Mouse (Mus musculus) right cerebral cortex, postnatal 36 days (tissue): ENCODE results near the gene Susd1.

ENCODE experiments used
- DNase-seq, 2 experiments: peaks; one replicate each; pipeline ENCODE4 v3.0.0; 2022; ENCODE audit warnings: low spot score in 2 of 2, mixed read lengths in 1 of 2

Gene Susd1

DNA sequence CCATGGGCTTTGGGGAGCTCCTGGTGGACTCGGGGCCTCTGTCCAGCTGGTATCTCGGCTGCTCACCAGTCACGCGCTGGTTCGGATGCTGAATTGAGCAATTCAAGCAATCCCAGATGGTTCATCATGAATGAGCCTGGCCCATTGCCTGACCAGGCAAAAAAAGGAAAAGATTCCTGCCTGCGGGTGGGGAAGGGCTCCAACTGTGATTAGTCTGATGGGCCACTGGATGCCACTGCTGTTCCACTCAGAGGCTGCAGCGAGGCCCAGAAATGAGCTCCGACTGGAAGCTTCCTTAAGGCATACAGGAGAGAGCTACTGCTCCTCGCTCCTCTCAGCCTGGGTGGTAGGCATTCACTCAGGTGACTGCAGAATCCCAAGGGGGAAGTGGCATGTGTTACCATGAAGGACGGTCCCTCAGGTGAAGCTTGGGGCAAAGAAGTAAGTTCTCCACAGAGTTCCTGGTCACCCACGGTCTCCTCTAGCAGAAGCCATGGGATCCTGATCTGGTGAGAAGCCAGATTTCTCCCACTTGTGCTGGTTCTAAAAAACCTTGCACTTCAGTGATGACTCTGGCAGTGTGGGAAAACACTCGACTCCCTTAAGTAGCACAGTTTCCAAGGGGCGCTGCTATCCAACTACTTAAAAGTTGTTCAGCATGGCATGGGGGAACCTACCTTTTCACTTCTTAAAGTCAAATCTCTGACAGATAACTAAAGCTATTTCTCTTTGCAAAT lies 57.3 kb downstream of the Susd1 start:
- peak; percentile 67 to 83 for DNase-seq

DNA sequence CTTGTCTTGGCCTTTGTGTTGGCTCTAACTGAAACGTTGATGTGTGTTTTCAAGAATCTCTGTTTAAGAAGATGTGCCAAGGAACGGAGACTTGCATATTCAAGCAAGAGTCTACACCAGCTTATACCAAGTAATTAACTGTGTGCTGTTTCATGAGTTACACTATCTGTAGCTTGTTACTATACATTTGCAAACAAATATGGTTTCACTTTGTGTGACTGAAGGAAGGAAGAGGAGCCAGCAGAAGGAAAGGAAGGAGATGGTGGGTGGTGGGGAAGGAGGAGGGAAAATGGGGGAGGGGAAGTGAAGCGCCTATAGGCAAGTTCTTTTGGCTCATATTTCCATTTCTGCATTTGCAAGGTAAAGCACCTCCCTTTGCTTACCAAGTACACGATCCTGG lies 58.0 kb downstream of the Susd1 start:
- no peak for DNase-seq

DNA sequence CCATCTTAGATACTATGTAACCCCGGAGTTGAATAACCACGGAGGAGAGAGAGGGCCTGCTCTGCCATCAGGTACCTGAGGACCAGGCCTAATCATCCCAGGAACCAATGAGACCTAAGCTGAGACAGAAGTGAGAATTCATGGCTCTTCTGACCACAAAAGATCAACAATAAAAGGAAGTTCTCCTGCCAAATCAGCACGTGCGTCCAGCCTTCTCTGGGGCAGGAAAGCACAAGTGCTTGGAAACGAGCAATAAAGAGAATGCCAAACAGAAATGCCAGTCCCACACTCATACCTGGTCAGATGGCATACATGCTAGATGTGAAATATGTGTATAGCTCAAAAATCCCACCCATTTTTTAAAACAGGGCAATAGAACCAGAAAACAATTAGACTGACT lies 58.6 kb downstream of the Susd1 start:
- no peak for DNase-seq

DNA sequence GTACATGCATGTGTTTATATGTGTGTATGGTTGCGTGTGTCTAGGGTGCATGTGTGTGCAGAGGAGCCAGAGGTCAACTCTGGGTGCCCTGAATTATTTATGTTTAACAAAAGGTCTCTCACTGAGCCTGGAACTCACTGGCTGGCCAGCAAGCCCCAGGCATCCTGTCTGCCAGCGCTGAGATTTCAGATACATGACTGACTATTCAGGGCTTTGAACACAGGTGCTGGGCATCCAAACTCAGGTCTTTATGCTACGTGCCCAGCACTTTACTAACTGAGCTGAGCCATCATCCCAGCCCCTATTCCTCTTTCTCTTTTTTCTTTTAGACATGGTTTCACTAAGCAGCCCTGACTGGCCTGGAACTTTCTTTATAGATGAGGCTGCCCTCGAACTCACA lies 59.8 kb downstream of the Susd1 start:
- DNase-seq = no peak

DNA sequence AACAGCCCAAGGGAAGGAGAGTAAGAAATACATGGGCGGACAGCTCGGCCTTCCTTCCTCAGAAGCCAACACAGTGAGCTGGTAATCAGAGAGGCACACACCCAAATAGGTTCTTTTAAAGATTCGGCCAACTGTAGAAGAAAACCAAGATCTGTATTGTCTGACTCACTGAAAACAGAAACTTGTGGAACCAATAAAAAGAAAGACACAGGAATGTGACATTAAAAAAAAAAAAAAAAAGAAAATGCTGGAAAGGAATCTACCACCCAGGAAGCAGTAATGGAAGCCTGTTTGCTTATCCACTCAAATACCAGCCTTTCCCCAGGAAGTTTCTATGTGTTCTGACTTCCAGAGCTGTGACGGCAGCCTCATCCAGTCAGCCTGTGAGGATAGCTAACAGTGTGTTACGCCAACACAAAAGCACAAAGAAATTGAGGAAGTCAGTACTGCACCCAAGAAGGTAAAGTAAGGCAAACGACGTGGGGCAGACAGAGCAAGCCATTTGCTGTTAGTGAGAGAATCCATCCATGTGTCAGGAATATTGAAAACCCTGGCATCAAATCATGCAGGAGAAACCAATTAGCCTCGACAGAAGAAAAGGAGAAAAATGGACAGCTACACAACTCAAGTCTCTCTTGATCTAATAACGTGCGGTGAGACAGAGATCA lies 64.0 kb downstream of the Susd1 start:
- DNase-seq = no peak

DNA sequence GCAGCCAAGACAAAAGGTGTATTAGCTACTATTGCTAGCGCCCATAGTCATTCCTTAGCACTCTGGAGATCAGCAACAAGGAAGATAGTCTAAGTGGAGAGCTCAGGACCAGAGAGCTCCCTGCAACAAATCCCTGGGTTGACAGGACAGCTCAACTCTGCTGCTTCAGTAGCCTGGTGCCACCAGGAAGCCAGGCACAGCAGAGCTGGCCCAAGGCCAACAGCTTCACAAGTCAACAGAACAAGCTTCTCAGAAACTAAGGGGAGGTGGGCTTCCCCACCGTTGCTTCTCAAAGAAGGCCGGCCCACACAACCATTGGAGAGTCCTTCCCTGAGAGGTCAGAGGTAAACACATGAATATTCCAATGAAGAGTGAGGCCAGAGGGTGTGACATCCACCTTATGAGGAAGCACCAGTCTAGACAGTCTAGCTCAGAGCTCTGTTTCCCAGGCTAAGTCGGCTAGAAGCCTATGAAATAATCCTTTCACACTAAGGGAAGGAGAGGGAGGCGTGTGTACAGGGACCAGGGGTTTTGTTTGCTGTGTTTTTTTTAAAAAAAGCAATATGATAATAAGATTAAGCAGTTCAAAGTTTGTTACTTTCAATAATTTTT lies 65.8 kb downstream of the Susd1 start:
- no peak for DNase-seq

DNA sequence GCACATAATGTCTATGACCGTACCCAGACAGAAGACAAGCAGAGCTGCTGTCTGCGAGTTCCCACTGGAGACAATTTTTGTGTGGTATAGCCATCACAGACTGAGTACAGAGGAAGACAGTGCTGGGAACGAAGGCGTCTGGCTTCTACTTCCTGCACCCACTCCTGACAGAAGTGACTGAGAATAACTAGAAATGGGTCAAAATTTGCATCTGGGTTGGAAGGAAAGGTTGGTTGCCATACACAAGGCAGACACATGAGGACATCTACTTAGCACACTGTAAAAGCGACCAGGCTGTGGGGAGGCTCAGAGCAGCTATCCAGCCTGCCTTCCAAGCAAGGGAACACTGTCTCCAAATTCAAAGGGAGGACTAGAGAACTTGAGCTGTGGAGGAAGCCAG lies 66.5 kb downstream of the Susd1 start:
- DNase-seq = peak; percentile 45 to 82

DNA sequence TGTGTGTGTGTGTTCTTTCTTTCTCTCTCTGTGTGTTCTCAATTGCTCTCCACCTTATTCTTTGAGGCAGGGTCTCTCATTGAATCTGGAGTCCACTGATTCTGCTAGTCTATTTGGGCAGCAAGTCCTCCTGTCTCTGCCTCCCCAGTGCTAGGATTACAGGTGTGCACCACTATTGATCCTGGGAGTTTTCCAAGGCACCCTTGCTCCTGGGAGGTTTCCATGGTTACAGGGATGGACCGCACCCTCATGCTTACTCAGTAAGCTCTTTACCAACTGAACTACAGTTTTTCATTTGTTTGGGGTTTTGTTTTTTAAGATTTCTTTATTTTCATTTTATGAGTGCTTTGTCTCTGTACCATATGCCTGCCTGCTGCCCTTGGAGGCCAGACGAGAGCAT lies 68.5 kb downstream of the Susd1 start:
- DNase-seq = no peak

DNA sequence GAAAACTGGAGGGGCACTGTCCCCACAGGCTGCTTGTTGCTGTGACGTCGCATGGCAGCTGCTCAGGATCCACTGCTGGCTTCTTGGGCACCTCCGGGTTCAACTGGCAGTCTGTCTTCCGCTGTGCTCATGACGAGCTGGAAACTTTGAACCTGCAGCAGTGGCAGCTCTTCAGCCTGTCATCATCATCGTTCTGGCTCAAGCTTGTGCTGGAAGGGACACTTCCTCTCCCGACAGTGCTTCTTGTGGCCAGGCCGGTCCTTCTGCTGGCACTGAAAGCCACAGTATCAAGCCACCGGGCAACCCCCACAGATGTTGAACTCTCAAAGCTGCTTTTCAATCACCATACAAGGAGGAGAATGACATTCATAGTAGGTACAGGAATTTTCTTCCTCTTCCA lies 70.3 kb downstream of the Susd1 start:
- DNase-seq = no peak

DNA sequence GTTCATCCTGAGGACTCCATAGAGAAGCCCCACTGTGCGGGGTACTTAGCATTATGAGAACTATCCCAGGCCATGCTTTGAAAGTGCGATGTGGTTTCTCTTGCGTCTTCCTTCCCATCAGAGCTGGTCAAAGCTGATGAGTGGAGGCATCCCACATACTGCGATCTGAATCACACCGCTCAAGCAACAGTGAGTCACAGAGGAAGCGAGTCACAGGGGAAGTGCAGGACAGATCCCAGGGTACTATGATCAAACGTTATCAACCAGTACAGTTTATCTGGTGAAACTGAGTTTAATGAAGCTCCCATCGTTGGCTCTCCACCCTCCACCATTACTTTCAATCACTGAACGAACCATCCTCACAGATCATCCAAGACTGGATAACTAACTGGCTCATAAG lies 72.2 kb downstream of the Susd1 start:
- DNase-seq = no peak

DNA sequence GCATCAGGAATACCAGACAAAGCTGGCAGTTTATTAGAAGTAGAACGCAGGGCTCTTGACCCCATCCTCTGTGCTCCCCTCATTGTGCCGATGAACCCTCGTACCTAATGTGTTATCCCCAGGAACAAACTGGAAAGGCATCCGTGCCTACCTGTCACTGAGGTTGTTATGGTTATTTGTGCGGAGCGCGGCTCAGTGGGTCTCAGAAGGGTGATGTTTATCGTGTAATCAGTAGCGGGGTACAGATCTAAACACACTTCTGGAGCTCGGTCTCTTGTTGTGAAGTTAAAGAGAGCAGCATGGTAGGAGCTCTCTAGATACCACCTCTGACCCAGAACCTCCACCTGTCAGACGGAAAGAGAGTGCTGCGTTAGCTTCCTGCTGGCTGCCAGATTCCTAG lies 72.9 kb downstream of the Susd1 start:
- DNase-seq = no peak

DNA sequence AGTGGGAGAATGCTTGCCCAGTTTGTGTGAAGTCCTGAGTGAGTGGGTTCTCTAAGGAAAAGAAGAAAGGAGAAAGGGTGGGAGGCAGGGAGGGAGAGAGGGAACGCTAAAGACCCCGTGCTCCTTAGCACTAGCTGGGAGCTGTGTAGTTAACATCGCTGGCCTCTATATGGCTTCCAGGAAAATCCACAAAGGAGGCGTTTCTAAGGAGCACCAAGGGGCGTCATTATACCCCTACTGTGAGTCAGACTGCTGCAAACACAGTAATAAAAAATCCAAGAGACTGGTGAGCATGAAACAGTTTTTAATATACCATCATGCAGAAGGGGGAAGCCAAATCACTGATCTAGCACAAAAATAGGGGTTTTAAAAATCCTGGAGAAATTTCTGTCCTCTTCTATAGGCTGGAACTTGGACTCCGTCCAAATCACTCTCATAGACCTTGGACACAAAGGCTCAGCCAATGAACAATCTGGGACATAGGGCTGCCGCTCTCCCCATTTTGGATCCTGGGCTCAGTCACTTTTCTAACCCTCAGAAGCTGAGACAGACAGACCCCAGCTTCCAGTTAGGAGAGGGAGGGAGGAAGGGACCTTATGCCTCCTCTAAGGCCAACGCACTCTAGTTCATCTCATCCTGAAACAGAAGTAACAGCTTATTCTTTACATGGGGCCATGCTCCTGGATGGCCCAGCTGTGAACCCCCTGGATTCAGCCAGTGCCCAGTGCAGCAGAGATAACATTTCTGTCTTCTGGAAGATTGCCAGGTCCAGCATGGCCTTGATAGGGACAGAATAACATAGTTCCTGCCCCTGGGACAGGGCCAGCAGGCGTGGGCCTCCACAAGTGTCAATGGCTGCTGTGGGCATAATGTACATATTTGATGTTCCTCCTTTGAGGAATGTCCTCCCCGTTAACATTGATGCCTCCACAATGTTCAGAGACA lies 73.9 kb downstream of the Susd1 start:
- DNase-seq = no peak

DNA sequence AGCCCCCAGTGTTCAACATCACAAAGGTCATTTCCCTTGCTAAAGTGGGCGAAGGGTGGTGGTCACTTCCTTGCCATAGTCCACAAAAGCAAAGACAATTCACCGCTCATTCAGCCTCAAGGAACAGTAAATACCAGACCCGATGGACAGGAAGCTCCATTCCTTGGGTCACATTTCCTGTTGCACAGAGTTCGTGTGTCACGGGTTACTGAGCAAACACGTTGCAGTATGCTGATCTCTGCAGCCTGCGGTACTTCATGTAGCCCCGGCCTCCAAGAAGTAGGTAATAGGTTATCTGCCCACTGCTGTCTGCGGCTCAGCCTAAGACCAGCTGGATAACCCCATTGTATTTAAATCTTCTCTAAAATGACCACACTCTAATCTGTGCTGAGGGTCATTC lies 75.4 kb downstream of the Susd1 start:
- no peak for DNase-seq

DNA sequence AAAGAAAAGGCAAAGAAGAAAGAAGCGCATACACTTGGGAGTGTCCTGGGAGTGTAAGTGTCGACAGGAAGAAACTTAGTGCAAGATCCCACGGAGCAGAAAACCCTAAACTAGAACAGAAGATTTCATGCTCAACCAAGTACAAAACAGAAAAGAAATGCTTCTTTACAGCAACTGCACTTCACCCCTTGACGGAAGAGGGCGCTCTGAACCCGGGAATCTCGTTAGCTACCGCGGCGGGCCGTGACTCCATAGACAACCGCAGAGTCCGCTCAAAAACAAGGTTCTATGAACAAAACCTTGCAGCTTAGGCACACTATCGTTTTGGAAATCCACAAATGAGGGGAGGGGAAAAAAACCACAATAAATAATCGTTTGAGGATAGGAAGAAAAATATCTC lies 77.7 kb downstream of the Susd1 start:
- DNase-seq = peak; percentile 65 to 69

DNA sequence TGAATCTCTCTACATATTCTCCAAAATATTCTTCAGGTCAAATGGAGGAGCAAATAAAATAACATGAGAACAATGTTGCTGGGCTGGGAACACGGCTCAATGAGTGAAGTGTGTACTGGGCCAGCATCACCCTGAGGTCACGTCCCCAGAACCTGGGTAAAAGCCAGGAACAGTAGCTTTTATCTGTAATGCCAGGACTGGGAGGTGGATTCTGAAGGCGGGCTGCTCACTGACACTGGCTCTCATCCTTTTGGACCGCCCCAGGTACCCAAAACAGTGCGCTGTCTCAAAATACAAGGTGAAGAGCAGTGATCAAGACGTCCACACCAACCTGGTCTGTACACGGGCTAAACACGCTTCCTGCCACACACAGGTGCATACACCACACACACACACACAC lies 78.5 kb downstream of the Susd1 start:
- no peak for DNase-seq

DNA sequence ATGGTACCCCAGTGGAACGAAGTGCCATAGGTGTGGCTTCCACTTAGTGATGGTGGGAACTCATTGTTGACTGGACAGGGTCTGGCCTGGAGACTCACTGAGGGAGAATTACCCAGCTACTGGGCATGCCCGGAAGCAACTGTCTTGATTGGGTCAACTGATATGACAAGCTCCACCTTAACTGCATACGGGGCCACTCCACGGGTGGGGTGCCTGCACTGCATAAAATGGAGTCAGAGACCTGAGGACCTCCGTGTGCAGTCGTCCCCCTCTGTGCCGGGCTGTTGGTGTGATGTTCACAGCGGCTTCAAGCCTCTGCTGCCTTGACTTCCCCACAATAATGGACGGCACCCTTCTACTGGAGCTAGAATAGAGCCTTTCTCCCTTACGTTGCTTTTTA lies 79.5 kb downstream of the Susd1 start:
- no peak for DNase-seq

DNA sequence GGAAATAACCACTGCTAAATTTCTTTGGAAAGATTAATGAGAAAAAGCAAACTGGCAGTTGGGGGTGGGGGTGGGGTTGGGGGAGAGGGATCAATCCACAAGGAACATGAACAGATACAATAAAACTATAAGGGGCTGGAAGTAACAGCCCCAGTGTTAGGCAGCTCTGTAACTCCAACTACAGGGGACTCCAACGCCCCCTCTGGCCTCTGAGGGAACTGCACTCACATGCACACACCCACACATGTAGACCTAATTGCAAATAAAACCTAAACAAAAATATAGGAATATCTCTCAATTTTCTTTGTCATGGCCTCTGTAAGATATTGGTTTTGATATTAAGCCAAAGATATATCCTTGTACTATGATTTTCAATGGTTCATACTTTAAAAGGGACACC lies 83.0 kb downstream of the Susd1 start:
- no peak for DNase-seq

DNA sequence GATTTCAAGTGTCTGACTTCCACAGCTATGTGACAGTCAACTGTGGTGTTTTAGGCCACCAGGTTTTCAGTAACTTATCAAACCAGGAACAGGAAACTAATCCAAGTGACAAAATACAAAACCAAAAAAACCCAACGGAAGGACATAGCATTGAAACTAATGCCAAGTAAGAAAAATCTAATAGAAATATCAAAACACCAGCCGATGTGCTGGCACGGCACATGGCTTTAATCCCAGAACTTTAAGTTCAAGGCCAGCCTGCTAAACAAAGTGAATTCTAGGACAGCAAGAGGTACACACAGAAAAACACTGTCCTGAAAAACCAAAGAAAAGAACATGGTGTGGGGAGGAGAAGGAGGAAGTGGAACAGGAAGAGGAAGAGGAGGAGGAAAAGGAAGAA lies 83.8 kb downstream of the Susd1 start:
- DNase-seq = no peak

DNA sequence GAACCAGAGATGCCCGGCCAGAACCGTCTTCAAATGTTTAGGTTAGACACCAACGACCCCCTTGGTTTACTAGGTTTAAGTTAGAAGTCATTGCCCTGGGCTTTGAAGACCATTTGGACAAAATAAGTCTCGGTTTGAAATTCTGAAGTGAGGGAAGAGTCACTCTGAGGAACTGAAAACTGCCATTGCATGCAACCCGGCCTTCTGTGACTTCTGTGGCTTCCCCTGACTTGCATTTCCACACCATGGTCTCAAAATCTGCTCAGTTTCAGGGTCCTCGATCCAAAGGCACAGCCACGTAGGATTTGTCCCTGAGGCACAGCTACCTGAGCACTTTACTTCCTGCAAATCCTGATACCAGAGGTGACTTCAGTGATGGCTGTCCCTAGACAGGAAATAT lies 86.5 kb downstream of the Susd1 start:
- no peak for DNase-seq

DNA sequence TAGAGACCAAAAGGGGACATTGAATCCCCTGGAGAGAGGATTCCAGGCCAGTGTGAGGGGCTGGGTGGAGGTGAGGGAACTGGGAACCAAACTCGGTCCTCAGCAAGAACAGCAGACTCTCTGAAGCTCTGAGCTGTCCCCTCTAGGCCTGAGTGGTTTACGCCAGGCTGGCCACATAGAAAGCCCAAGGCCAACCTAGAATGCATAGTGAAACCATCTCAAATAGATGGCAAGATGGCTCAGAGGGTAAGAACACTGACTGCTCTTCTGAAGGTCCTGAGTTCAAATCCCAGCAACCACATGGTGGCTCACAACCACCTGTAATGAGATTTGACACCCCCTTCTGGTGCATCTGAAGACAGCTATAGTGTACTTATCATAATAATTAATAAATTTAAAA lies 88.1 kb downstream of the Susd1 start:
- DNase-seq = no peak

DNA sequence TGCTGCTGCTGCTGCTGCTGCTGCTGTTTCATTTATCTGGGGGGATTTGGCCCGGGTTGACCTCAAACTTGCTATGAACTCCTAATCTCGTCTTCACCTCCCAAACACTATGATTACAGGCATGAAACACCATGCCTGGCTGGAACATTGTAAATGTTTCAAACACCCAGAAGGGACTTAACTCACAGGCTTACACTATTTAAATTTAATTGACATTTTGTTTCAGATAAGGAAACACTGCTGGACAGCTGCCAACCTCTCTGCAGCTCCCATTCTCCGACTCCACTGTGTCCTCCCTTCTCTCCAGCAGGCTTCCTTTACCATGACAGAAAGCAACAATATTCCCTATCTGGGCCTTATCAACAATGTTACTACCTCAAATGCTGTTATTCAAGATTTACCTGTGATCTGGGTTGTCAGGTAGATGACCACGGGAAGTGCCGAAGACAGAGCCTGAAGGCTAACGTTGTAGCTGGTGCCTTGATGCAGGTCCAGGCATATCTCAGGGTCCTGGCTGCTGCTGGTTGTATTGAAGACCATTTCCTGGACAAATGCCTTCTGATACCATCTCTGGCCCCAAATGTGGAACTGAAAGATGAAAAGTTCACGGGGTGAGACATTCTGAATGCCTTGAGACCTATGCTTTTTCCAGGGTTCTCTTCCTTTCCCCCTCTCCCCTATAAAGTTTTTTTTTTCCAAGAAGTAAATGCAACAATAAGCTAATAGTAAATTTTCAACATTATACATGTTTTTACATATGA lies 88.8 kb downstream of the Susd1 start:
- no peak for DNase-seq
